Mouse (Mus musculus): ENCODE measurements at regions not wholly inside any gene's neighbourhood (a gene's known extent, or its start where the extent isn't known, plus 50 kb on each side); places are given as distances from the start of the nearest gene placed in this dataset.

DNA sequence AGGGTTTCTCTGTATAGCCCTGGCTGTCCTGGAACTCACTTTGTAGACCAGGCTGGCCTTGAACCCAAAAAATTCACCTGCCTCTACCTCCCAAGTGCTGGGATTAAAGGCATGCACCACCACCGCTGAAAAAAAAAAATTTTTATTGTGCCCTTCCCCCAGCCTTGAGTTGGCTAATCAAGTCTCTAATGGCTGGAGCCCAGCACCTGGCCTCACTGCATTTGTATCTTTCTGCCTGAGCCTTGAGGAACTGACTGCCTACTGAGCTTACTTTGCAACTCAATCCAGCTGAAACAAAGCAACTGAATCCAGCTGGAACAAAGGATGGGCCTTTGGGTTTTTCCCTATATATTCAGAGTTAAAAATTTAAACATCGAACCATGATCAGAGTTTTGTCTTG, 153.3 kb upstream of the Ccnh start:
- Histone ChIP-seq H3K4me2 (no peak overlapping the region), H3K9ac (no peak overlapping the region), H3K4me1 (ENCODE audit: insufficient read depth) (no peaks in the 10 kb centered on the region), H3K4me3 (ENCODE audit: low read depth, low read length) (no peak overlapping the region), H3K27me3 (ENCODE audit: insufficient read depth, low read length) (no peaks in the 10 kb centered on the region), H3K27ac (ENCODE audit: low read depth) (no peak overlapping the region), H3K9me3 (ENCODE audit: low read depth, low read length) (no peaks in the 10 kb centered on the region; the same call in 1 of the 2 replicates), H3K36me3 (ENCODE audit: insufficient read depth) (no peaks in the 10 kb centered on the region)
- no peak for TF ChIP-seq CTCF (IDR thresholded peaks at IDR 0.05; ENCODE audit: low read depth)
- ATAC-seq (ENCODE audit: insufficient read depth) (no peak), DNase-seq (no peak)
- WGBS: 78% methylated on average over 2 of the region's 2 CpGs

DNA sequence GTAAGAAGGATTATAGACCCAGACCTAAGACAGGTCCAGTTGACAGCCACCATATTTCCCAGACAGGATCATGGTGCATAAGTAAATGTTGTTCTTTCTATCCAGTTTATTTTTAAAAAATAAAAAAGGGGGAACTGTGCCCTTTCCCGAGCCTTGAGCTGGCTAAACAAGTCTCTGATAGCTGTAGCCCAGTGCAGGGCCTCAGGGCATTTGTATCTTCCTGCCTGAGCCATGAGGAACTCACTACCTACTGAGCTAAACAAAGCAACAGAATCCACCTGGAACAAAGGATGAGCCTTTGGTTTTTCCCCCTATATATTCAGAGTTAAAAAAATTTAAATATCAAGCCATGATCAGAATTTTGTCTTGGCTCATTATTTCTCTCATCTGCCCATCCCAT, 152.4 kb upstream of the Ccnh start:
- no peak for TF ChIP-seq CTCF (IDR thresholded peaks at IDR 0.05; ENCODE audit: low read depth)
- Histone ChIP-seq H3K4me3 (ENCODE audit: low read depth, low read length) (no peak overlapping the region), H3K27me3 (ENCODE audit: insufficient read depth, low read length) (no peaks in the 10 kb centered on the region), H3K4me2 (no peak overlapping the region), H3K9me3 (ENCODE audit: low read depth, low read length) (no peaks in the 10 kb centered on the region; the same call in 1 of the 2 replicates), H3K9ac (no peak overlapping the region), H3K4me1 (ENCODE audit: insufficient read depth) (no peaks in the 10 kb centered on the region), H3K36me3 (ENCODE audit: insufficient read depth) (no peaks in the 10 kb centered on the region), H3K27ac (ENCODE audit: low read depth) (no peak overlapping the region)
- no peak for DNase-seq
- WGBS: 42% methylated on average over 1 of the region's 1 CpGs
- ATAC-seq (ENCODE audit: insufficient read depth): no peak

DNA sequence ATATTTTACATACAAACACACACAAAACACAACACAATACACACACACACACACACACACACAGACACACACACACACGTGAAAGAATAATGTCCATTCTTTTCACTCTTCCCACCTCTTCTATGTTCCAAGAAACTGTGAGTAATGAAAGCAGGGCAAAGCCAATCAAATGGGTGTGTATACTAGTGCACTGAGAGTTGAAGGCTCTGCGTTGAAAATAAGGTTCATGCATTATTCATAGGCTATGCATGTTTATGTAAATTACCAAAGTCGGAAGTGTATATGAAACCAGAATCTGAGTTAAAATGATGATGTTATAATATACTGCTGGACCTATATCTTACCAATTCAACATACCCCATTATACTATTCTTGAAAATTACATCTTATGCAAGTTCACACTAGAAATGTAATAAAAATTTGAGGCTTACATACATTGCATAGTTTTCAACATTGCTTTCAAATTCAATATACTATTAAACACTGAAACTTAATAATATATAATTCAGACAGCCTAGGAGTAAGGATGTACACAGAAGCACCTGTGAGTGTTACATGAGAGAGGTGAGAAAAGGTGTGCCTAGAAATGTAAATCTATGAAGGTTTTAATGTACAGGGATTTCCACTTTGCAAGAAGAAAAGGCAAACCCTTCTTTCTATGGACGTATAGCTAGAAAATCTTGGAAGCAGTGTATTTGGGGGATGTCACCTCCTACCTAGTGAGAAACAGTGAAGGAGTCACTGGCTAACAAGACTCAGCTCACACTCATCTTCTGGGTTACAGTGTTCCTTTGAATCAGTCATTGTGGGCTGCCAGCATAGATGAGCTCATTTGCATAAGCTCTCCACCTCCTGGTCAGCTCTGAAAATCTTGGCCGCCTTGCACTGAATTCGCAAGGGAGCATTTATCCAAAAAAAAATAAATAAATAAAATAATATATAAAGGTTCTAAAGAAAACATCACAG, 122.3 kb upstream of the Ccnh start:
- no peaks in the 10 kb centered on the region for H3K27me3 ChIP-seq (ENCODE audit: insufficient read depth, low read length)
- no peaks in the 10 kb centered on the region for H3K36me3 ChIP-seq (ENCODE audit: insufficient read depth)
- WGBS: 61% methylated on average over 6 of the region's 6 CpGs
- H3K9me3 ChIP-seq (ENCODE audit: low read depth, low read length): no peaks in the 10 kb centered on the region
- H3K27ac ChIP-seq (ENCODE audit: low read depth): no peak overlapping the region
- no peak overlapping the region for H3K4me3 ChIP-seq (ENCODE audit: low read depth, low read length)
- H3K4me2 ChIP-seq: no peak overlapping the region
- DNase-seq: no peak
- no peak for ATAC-seq (ENCODE audit: insufficient read depth)
- H3K4me1 ChIP-seq (ENCODE audit: insufficient read depth): no peaks in the 10 kb centered on the region
- TF ChIP-seq CTCF (IDR thresholded peaks at IDR 0.05; ENCODE audit: low read depth): no peak
- H3K9ac ChIP-seq: no peak overlapping the region

DNA sequence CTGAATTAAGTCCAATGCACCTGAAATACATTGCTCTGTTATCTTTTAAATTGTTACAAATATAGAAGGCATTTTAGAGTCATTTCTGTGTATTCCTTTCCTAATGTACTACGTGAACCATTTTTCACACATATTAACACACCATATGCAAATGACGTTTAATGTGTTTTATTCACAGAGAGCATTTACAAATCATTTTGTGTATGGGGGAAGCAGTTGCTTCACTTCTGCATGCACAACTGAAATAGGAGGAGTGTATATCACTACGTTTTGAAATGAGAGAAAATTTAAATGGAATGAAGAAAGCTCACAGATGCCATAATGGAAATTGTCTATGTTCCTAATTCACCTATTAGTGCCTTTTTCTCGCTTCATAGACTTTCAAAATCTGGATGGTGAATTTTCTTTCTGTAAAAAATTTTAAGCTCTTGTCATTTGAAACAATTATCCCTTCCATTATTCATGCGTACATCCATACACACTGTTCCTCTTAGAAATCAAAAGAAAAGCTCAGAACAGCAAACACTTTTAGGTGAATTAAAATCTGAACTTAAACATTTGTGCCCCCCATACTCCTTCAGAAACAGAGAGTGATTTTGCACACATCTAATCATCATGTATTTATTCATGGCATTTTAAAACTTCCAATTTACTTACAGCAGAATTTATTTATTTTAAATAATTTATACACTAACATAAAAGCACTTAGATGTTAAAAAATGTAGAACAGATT, 121.5 kb upstream of the Ccnh start:
- Histone ChIP-seq H3K9me3 (ENCODE audit: low read depth, low read length) (no peaks in the 10 kb centered on the region), H3K36me3 (ENCODE audit: insufficient read depth) (no peaks in the 10 kb centered on the region), H3K4me1 (ENCODE audit: insufficient read depth) (no peaks in the 10 kb centered on the region), H3K9ac (no peak overlapping the region), H3K27me3 (ENCODE audit: insufficient read depth, low read length) (no peaks in the 10 kb centered on the region), H3K27ac (ENCODE audit: low read depth) (no peak overlapping the region), H3K4me2 (no peak overlapping the region), H3K4me3 (ENCODE audit: low read depth, low read length) (no peak overlapping the region)
- ATAC-seq (ENCODE audit: insufficient read depth): no peak
- 67% methylated on average over 5 of the region's 5 CpGs for WGBS
- DNase-seq: no peak
- TF ChIP-seq CTCF (IDR thresholded peaks at IDR 0.05; ENCODE audit: low read depth): no peak

DNA sequence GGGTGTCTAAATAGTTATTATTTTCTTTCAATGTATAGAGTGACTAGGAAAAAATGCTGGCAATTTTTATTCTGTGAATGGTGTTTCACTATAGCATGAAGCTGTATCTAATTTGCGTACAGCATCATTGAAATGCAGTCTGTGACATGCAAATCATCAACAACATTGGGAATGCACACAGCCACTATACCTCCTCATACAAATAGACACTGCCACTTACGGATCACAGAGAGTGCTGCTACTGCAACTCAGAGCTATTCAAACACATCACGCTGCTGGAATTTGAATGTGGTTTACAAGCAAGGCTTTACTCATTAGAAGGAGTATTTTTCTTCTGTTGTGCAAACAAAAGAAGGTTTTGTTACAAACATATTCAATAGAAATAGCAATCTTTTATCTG, 120.8 kb upstream of the Ccnh start:
- Histone ChIP-seq H3K4me1 (ENCODE audit: insufficient read depth) (no peaks in the 10 kb centered on the region), H3K4me3 (ENCODE audit: low read depth, low read length) (no peak overlapping the region), H3K9ac (no peak overlapping the region), H3K9me3 (ENCODE audit: low read depth, low read length) (no peaks in the 10 kb centered on the region), H3K4me2 (no peak overlapping the region), H3K36me3 (ENCODE audit: insufficient read depth) (no peaks in the 10 kb centered on the region), H3K27ac (ENCODE audit: low read depth) (no peak overlapping the region), H3K27me3 (ENCODE audit: insufficient read depth, low read length) (no peaks in the 10 kb centered on the region)
- WGBS: 71% methylated on average over 3 of the region's 3 CpGs
- no peak for TF ChIP-seq CTCF (IDR thresholded peaks at IDR 0.05; ENCODE audit: low read depth)
- ATAC-seq (ENCODE audit: insufficient read depth) (no peak), DNase-seq (no peak)

DNA sequence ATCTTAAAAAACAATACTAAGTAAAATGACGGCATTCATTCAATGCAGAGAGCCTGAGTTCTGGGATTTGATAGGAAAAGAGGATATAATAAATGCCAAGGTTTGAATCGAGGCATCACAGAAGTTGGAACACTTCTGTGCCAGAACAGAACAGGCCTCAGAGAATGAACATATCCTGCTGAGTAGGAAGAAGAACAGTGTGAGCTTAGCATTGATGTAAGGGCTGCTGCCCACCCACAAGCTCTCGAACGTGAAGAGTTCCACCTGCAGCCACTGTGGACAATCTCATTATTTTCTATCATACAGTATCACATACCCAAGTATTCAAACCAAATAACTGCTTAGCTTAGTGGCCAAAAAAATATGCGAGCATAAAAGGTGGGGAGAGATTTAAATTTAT, 105.9 kb upstream of the Ccnh start:
- DNase-seq: no peak
- no peaks in the 10 kb centered on the region for H3K9me3 ChIP-seq (ENCODE audit: low read depth, low read length)
- no peaks in the 10 kb centered on the region for H3K27me3 ChIP-seq (ENCODE audit: insufficient read depth, low read length)
- H3K27ac ChIP-seq (ENCODE audit: low read depth): no peak overlapping the region
- H3K4me3 ChIP-seq (ENCODE audit: low read depth, low read length): no peak overlapping the region
- no peaks in the 10 kb centered on the region for H3K36me3 ChIP-seq (ENCODE audit: insufficient read depth)
- no peak for ATAC-seq (ENCODE audit: insufficient read depth)
- H3K4me2 ChIP-seq: no peak overlapping the region
- no peaks in the 10 kb centered on the region for H3K4me1 ChIP-seq (ENCODE audit: insufficient read depth)
- 72% methylated on average over 5 of the region's 5 CpGs for WGBS
- no peak overlapping the region for H3K9ac ChIP-seq
- no peak for TF ChIP-seq CTCF (IDR thresholded peaks at IDR 0.05; ENCODE audit: low read depth)

DNA sequence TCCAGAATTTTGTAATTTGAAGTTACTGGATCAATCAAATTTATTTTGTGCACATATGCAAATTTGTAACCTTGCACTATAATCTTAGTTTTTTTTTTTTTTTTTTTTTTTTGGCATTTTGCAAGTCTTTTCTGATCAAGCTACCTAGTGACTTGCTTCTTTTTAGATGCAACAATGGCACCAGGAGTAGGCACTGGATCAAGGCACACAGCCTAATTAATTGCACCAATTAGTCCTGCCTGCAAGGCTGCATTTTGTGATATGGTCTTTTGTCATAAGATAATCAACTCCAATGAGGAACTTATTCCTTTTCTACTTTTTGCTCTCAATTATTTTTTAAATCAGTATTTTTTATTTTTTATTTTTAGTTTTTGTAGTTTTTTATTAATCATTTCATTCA, 105.5 kb upstream of the Ccnh start:
- DNase-seq (no peak), ATAC-seq (ENCODE audit: insufficient read depth) (no peak)
- H3K4me2 ChIP-seq: no peak overlapping the region
- no peak for TF ChIP-seq CTCF (IDR thresholded peaks at IDR 0.05; ENCODE audit: low read depth)
- H3K4me1 ChIP-seq (ENCODE audit: insufficient read depth): no peaks in the 10 kb centered on the region
- H3K27ac ChIP-seq (ENCODE audit: low read depth): no peak overlapping the region
- no peak overlapping the region for H3K4me3 ChIP-seq (ENCODE audit: low read depth, low read length)
- H3K27me3 ChIP-seq (ENCODE audit: insufficient read depth, low read length): no peaks in the 10 kb centered on the region
- no peaks in the 10 kb centered on the region for H3K9me3 ChIP-seq (ENCODE audit: low read depth, low read length)
- no peaks in the 10 kb centered on the region for H3K36me3 ChIP-seq (ENCODE audit: insufficient read depth)
- no peak overlapping the region for H3K9ac ChIP-seq
